Mouse (Mus musculus) mouse trophoblast stem cell (cell line): ENCODE measurements around the gene Nupl2.

Experiments used
- in situ Hi-C, 2 experiments: fragments of 300-500 bp; cut with MseI, MboI; formaldehyde crosslinking; loops; 2 replicates in 1 of 2; 3 replicates in 1 of 2; pipeline ENCODE4 v1.15.1; 2025

The Nupl2 gene

GRCm38 (mm10) chr5:24164789-24165445 lies at the start of gene Nupl2:
Gene Nupl2, plus strand, starts transcription at chr5:24164963.
- in situ Hi-C loops: no loop called here

GRCm38 (mm10) chr5:24122221-24122620 lies 42.5 kb upstream of the Nupl2 start:
- in situ Hi-C loops: no loop called here

- in situ Hi-C loops: no loop called here
These were observed 40.6 kb upstream of the Nupl2 start for GRCm38 (mm10) chr5:24124175-24124574.

- in situ Hi-C loops: no loop called here
These were observed 40.0 kb upstream of the Nupl2 start for GRCm38 (mm10) chr5:24124579-24125276.

- in situ Hi-C loops: no loop called here
These were observed 38.7 kb upstream of the Nupl2 start for GRCm38 (mm10) chr5:24125910-24126636.

- in situ Hi-C loops: no loop called here
These were observed 37.8 kb upstream of the Nupl2 start for GRCm38 (mm10) chr5:24126967-24127366.

- in situ Hi-C loops: no loop called here
These were observed 17.8 kb upstream of the Nupl2 start for GRCm38 (mm10) chr5:24146964-24147363.

- in situ Hi-C loops: no loop called here
These were observed 12.6 kb upstream of the Nupl2 start for GRCm38 (mm10) chr5:24152199-24152598.

- in situ Hi-C loops: no loop called here
These were observed 8.0 kb upstream of the Nupl2 start for GRCm38 (mm10) chr5:24156774-24157173.

- in situ Hi-C loops: no loop called here
These were observed 2.5 kb downstream of the Nupl2 start for GRCm38 (mm10) chr5:24167263-24167662.

- in situ Hi-C loops: no loop called here
These were observed 5.1 kb downstream of the Nupl2 start for GRCm38 (mm10) chr5:24169881-24170280.

- in situ Hi-C loops: no loop called here
These were observed 7.3 kb downstream of the Nupl2 start for GRCm38 (mm10) chr5:24172092-24172491.

- in situ Hi-C loops: no loop called here
These were observed 16.9 kb downstream of the Nupl2 start for GRCm38 (mm10) chr5:24181514-24182295.

GRCm38 (mm10) chr5:24182296-24182734 lies 17.6 kb downstream of the Nupl2 start:
- in situ Hi-C loops: no loop called here

GRCm38 (mm10) chr5:24183096-24183495 lies 18.3 kb downstream of the Nupl2 start:
- in situ Hi-C loops: no loop called here

- in situ Hi-C loops: no loop called here
These were observed 19.2 kb downstream of the Nupl2 start for GRCm38 (mm10) chr5:24184011-24184410.

- in situ Hi-C loops: no loop called here
These were observed 23.7 kb downstream of the Nupl2 start for GRCm38 (mm10) chr5:24188476-24188875.

- in situ Hi-C loops: no loop called here
These were observed 27.1 kb downstream of the Nupl2 start for GRCm38 (mm10) chr5:24191821-24192220.

GRCm38 (mm10) chr5:24201006-24201405 lies 36.2 kb downstream of the Nupl2 start:
- in situ Hi-C loops: no loop called here

GRCm38 (mm10) chr5:24202492-24202891 lies 37.7 kb downstream of the Nupl2 start:
- in situ Hi-C loops: no loop called here

GRCm38 (mm10) chr5:24203266-24203665 lies 38.5 kb downstream of the Nupl2 start:
- in situ Hi-C loops: no loop called here

GRCm38 (mm10) chr5:24207965-24208364 lies 43.2 kb downstream of the Nupl2 start:
- in situ Hi-C loops: no loop called here
